Mouse (Mus musculus): ENCODE results near the gene Timm22. TPM values are rescaled to one million over a fixed set of nuclear protein-coding genes. Genes with fewer than 3 reads are reported as not detected.

Timm22 gene
- 8.9 and 10.3 TPM in 2 replicates for polyA plus RNA-seq (2012; rRNA removed)

GRCm38 (mm10) chr11:76406702-76407583 lies at the start of gene Timm22:
Gene Timm22 (plus strand): TSS chr11:76406952.
- no peaks in the 10 kb centered on the region for H3K4me1 ChIP-seq (ENCODE audit: control insufficient read depth, insufficient read depth, insufficient read length, low read length)
- H3K27ac ChIP-seq (ENCODE audit: insufficient read depth, low read depth, low read length), result peak within 1 kb of the TSS; percentile 61
- H3K4me3 ChIP-seq (ENCODE audit: low read depth, low read length), result peak within 1 kb of the TSS; percentile 77
- TF ChIP-seq CTCF (IDR thresholded peaks at IDR 0.05; ENCODE audit: extremely low read depth, insufficient read length, insufficient replicate concordance, low read depth, low read length) (peak; percentile 97), POLR2A (IDR thresholded peaks at IDR 0.05; ENCODE audit: low read depth, low read length) (peak; percentile 54)
- H3K27me3 ChIP-seq (ENCODE audit: control insufficient read depth, insufficient read depth, low read length), result no peaks in the 10 kb centered on the region
- WGBS, result under 1% methylated on average over 46 of the region's 46 CpGs
- no peaks in the 10 kb centered on the region for H3K36me3 ChIP-seq (ENCODE audit: control insufficient read depth, insufficient read depth, low read length)

DNA sequence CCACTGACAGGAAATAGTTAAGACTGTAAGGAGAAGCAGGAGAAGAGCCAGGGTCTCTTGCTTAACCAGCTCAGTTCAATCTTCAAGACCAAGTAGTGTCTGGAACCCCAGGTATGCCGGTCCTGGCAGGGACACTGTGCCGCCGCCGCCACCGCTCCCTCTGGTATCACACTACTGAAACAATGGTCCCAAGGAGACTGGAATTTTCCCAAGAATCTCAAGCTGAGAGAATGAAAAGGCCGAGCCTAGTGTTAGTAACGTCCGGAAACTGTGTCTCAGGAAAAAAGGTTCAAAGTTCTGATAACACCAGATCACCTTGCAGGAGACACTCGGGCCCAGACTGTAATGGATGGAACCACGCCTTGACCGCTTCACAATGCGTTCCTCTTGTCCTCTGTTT lies 49.3 kb upstream of the Timm22 start:
- Histone ChIP-seq H3K4me1 (ENCODE audit: control insufficient read depth, insufficient read depth, insufficient read length, low read length) (peaks cover 5% of the 10 kb centered on the region), H3K4me3 (ENCODE audit: low read depth, low read length) (no peak overlapping the region), H3K27ac (ENCODE audit: insufficient read depth, low read depth, low read length) (0 out of 2 replicates have a peak overlapping the region, but pooled peaks have one; percentile 22), H3K27me3 (ENCODE audit: control insufficient read depth, insufficient read depth, low read length) (no peaks in the 10 kb centered on the region), H3K36me3 (ENCODE audit: control insufficient read depth, insufficient read depth, low read length) (no peaks in the 10 kb centered on the region)
- 62% methylated on average over 12 of the region's 12 CpGs for WGBS
- TF ChIP-seq POLR2A (IDR thresholded peaks at IDR 0.05; ENCODE audit: low read depth, low read length), result no peak
- no peak for TF ChIP-seq CTCF (IDR thresholded peaks at IDR 0.05; ENCODE audit: extremely low read depth, insufficient read length, insufficient replicate concordance, low read depth, low read length)

GRCm38 (mm10) chr11:76358628-76359320 lies 48.0 kb upstream of the Timm22 start:
- WGBS, result 42% methylated on average over 14 of the region's 14 CpGs

DNA sequence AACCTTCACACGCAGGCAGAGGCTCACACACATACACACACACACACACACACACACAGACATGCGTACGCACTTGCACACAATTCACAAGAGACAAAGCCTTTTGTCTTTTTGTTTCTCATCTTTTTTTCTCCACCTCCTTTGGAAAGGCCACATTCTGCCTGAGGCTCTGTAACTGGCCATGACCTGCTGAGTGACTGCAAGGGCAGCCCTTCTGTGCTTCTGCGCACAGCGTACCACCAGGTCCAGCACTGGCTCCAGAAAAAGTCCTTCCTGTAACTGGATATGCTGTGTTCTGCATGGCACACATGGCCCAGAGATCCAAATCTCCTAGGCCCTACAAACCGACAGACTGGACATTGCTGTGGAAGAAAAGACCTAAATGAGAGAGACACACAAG lies 46.5 kb upstream of the Timm22 start:
- 94% methylated on average over 6 of the region's 6 CpGs for WGBS
- Histone ChIP-seq H3K4me3 (ENCODE audit: low read depth, low read length) (no peak overlapping the region), H3K4me1 (ENCODE audit: control insufficient read depth, insufficient read depth, insufficient read length, low read length) (peaks cover 2% of the 10 kb centered on the region), H3K27ac (ENCODE audit: insufficient read depth, low read depth, low read length) (no peak overlapping the region), H3K27me3 (ENCODE audit: control insufficient read depth, insufficient read depth, low read length) (no peaks in the 10 kb centered on the region), H3K36me3 (ENCODE audit: control insufficient read depth, insufficient read depth, low read length) (no peaks in the 10 kb centered on the region)
- no peak for TF ChIP-seq CTCF (IDR thresholded peaks at IDR 0.05; ENCODE audit: extremely low read depth, insufficient read length, insufficient replicate concordance, low read depth, low read length)
- TF ChIP-seq POLR2A (IDR thresholded peaks at IDR 0.05; ENCODE audit: low read depth, low read length), result no peak

More at GRCm38 (mm10) chr11:76358628-76359320, 48.0 kb upstream of the Timm22 start:
- no peak for TF ChIP-seq CTCF (IDR thresholded peaks at IDR 0.05; ENCODE audit: extremely low read depth, insufficient read length, insufficient replicate concordance, low read depth, low read length)
- no peak for TF ChIP-seq POLR2A (IDR thresholded peaks at IDR 0.05; ENCODE audit: low read depth, low read length)
- no peak overlapping the region for H3K27ac ChIP-seq (ENCODE audit: insufficient read depth, low read depth, low read length)
- peaks cover 5% of the 10 kb centered on the region for H3K4me1 ChIP-seq (ENCODE audit: control insufficient read depth, insufficient read depth, insufficient read length, low read length)
- H3K27me3 ChIP-seq (ENCODE audit: control insufficient read depth, insufficient read depth, low read length), result no peaks in the 10 kb centered on the region
- no peak overlapping the region for H3K4me3 ChIP-seq (ENCODE audit: low read depth, low read length)
- H3K36me3 ChIP-seq (ENCODE audit: control insufficient read depth, insufficient read depth, low read length), result no peaks in the 10 kb centered on the region

DNA sequence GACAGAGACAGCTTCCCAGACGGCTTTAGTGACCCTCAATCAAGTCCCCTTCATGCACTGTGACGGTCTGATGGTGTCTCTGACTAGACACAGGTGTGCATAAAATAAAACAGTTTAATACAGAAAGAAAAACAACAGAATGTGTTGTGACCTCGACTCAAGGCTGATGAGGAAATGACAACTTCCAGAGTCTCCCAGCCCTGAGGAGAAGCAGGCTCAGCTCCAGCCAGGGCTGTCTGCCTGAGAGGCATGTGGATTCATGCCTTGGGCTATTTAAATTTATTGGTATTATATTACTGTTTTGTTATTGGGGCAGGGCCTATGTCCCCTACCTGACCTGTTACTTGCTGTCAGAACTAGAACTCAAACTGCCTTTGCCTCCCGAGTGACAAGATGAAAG lies 45.3 kb upstream of the Timm22 start:
- no peaks in the 10 kb centered on the region; the same call in 1 of the 2 replicates for H3K4me1 ChIP-seq (ENCODE audit: control insufficient read depth, insufficient read depth, insufficient read length, low read length)

DNA sequence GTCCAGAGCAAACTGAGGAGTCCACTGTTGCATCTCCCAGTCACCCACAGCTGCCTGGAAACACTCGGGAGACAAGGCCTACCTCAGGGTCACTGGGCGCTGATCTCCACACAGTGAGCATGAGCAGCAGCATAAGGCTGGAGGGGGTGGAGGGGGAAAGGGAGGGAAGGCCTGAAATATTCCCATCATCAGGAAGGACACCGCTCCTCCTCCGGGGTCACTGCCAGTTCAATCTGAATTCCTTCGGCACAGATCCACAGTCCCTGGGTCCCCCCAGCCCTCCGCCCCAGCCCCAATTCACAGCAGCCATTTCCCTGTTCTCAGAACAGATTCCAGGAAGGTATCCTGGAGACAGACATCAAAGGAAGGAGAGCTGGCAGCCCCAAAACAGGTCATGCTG lies 43.6 kb upstream of the Timm22 start:
- Histone ChIP-seq H3K4me3 (ENCODE audit: low read depth, low read length) (no peak overlapping the region), H3K36me3 (ENCODE audit: control insufficient read depth, insufficient read depth, low read length) (no peaks in the 10 kb centered on the region), H3K4me1 (ENCODE audit: control insufficient read depth, insufficient read depth, insufficient read length, low read length) (no peaks in the 10 kb centered on the region), H3K27me3 (ENCODE audit: control insufficient read depth, insufficient read depth, low read length) (no peaks in the 10 kb centered on the region), H3K27ac (ENCODE audit: insufficient read depth, low read depth, low read length) (no peak overlapping the region)
- TF ChIP-seq POLR2A (IDR thresholded peaks at IDR 0.05; ENCODE audit: low read depth, low read length) (no peak), CTCF (IDR thresholded peaks at IDR 0.05; ENCODE audit: extremely low read depth, insufficient read length, insufficient replicate concordance, low read depth, low read length) (no peak)
- 43% methylated on average over 6 of the region's 6 CpGs for WGBS

More for the DNA sequence above, 45.3 kb upstream of the Timm22 start:
- H3K27ac ChIP-seq (ENCODE audit: insufficient read depth, low read depth, low read length), result no peak overlapping the region
- no peak overlapping the region for H3K4me3 ChIP-seq (ENCODE audit: low read depth, low read length)
- no peaks in the 10 kb centered on the region for H3K36me3 ChIP-seq (ENCODE audit: control insufficient read depth, insufficient read depth, low read length)
- TF ChIP-seq CTCF (IDR thresholded peaks at IDR 0.05; ENCODE audit: extremely low read depth, insufficient read length, insufficient replicate concordance, low read depth, low read length), result no peak
- WGBS, result 64% methylated on average over 4 of the region's 4 CpGs
- H3K27me3 ChIP-seq (ENCODE audit: control insufficient read depth, insufficient read depth, low read length), result no peaks in the 10 kb centered on the region

DNA sequence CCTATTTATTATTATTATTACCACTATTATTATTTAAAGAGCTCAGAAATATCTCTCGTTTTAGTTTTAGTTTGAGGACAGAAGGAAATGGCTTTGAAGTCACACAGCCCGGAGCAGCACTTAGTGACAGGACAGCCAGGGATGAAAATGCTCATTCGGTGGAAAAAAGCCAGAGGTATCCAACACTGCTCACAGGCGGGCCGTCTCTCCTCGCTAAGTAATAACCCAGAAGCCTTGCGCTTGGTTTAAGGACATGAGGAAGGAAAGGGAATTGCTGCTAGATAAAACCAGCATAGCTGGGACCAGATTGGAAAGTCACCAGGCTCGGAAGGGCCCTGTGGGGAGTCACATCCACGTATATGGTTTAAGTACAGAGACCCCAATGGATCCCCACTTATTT lies 43.1 kb upstream of the Timm22 start:
- H3K4me1 ChIP-seq (ENCODE audit: control insufficient read depth, insufficient read depth, insufficient read length, low read length), result no peaks in the 10 kb centered on the region
- 55% methylated on average over 9 of the region's 9 CpGs for WGBS
- H3K4me3 ChIP-seq (ENCODE audit: low read depth, low read length), result no peak overlapping the region
- TF ChIP-seq POLR2A (IDR thresholded peaks at IDR 0.05; ENCODE audit: low read depth, low read length), result no peak
- H3K36me3 ChIP-seq (ENCODE audit: control insufficient read depth, insufficient read depth, low read length), result no peaks in the 10 kb centered on the region
- no peaks in the 10 kb centered on the region for H3K27me3 ChIP-seq (ENCODE audit: control insufficient read depth, insufficient read depth, low read length)
- H3K27ac ChIP-seq (ENCODE audit: insufficient read depth, low read depth, low read length), result no peak overlapping the region
